Comparison of ENCODE assay signal across 28 mouse cellular contexts in genomic region chr6:40428696-40429095, GRCm38 (mm10). TPM values are rescaled to one million over a fixed set of nuclear protein-coding genes. Genes with fewer than 3 reads are reported as not detected.
DNase-seq lines count a peak whose midpoint lies in the region; ATAC-seq lines count a peak whose summit lies in the region.
"Had no signal": no experiment of that assay in that cellular context is flagged by ENCODE, and none has a peak within 500 bp of the region (broad histone marks: within the 10 kb centered on the region; RNA-seq: fewer than 3 reads in every experiment).

No protein-coding gene starts in this region.

- no peaks in the 10 kb centered on the region for H3K27me3 ChIP-seq in hindbrain, embryonic 13.5 days
- H3K27me3 ChIP-seq in hindbrain, embryonic 14.5 days (ENCODE audit: control insufficient read depth, insufficient read depth, low read length) = no peaks in the 10 kb centered on the region
- H3K27me3 ChIP-seq in intestine, embryonic 15.5 days (replicated peaks) = no peaks in the 10 kb centered on the region
- H3K27me3 ChIP-seq: embryonic facial prominence, embryonic 15.5 days; lung, embryonic 15.5 days; midbrain, embryonic 15.5 days; neural tube, embryonic 13.5 days; stomach, embryonic 15.5 days had no signal

- H3K4me2 ChIP-seq in hindbrain, embryonic 13.5 days = no peak overlapping the region
- no peak overlapping the region for H3K4me2 ChIP-seq in hindbrain, embryonic 14.5 days (replicated peaks)
- H3K4me2 ChIP-seq in intestine, embryonic 15.5 days (replicated peaks) = no peak overlapping the region
- H3K4me2 ChIP-seq: embryonic facial prominence, embryonic 15.5 days; heart, embryonic 11.5 days; liver, embryonic 15.5 days; lung, embryonic 15.5 days; midbrain, embryonic 15.5 days; neural tube, embryonic 13.5 days; stomach, embryonic 15.5 days had no signal

- no peak overlapping the region for H3K4me3 ChIP-seq in hindbrain, embryonic 13.5 days
- H3K4me3 ChIP-seq in hindbrain, embryonic 14.5 days (replicated peaks; ENCODE audit: low read length) = no peak overlapping the region
- no peak overlapping the region for H3K4me3 ChIP-seq in intestine, embryonic 15.5 days (replicated peaks)
- H3K4me3 ChIP-seq: embryonic facial prominence, embryonic 10.5 days; embryonic facial prominence, embryonic 15.5 days; liver, embryonic 15.5 days; lung, embryonic 15.5 days; midbrain, embryonic 10.5 days; midbrain, embryonic 15.5 days; myocyte; neural tube, embryonic 13.5 days; stomach, embryonic 15.5 days had no signal

- no peak for ATAC-seq in hindbrain, embryonic 13.5 days (ENCODE audit: low FRiP score)
- ATAC-seq in hindbrain, embryonic 14.5 days (ENCODE audit: low FRiP score) = no peak
- ATAC-seq in intestine, embryonic 15.5 days = no peak
- ATAC-seq: CD4-positive, CD25-positive, alpha-beta regulatory T cell, adult 4 months; midbrain, embryonic 15.5 days had no signal

- H3K36me3 ChIP-seq in hindbrain, embryonic 13.5 days = no peaks in the 10 kb centered on the region
- no peaks in the 10 kb centered on the region for H3K36me3 ChIP-seq in hindbrain, embryonic 14.5 days (replicated peaks; ENCODE audit: control insufficient read depth, insufficient read depth)
- H3K36me3 ChIP-seq in intestine, embryonic 15.5 days = no peaks in the 10 kb centered on the region
- H3K36me3 ChIP-seq: embryonic facial prominence, embryonic 10.5 days; embryonic facial prominence, embryonic 15.5 days; liver, embryonic 15.5 days; lung, embryonic 15.5 days; midbrain, embryonic 10.5 days; midbrain, embryonic 15.5 days; neural tube, embryonic 13.5 days; stomach, embryonic 15.5 days had no signal

- WGBS in hindbrain, embryonic 13.5 days = 70% methylated on average over 3 of the region's 3 CpGs
- 69% methylated on average over 3 of the region's 3 CpGs for WGBS in hindbrain, embryonic 14.5 days
- 67% methylated on average over 3 of the region's 3 CpGs for WGBS in intestine, embryonic 15.5 days

- H3K27ac ChIP-seq in hindbrain, embryonic 13.5 days = peak overlapping the region; percentile 23; the same call in 1 of the 2 replicates
- no peak overlapping the region for H3K27ac ChIP-seq in hindbrain, embryonic 14.5 days
- no peak overlapping the region for H3K27ac ChIP-seq in intestine, embryonic 15.5 days
- H3K27ac ChIP-seq: embryonic facial prominence, embryonic 10.5 days; embryonic facial prominence, embryonic 15.5 days; liver, embryonic 15.5 days; lung, embryonic 15.5 days; midbrain, embryonic 10.5 days; midbrain, embryonic 15.5 days; neural tube, embryonic 13.5 days had no signal

- peaks cover 39% of the 10 kb centered on the region for H3K4me1 ChIP-seq in hindbrain, embryonic 13.5 days (replicated peaks)
- H3K4me1 ChIP-seq in hindbrain, embryonic 14.5 days (replicated peaks; ENCODE audit: control insufficient read depth, insufficient read depth, low read length) = peaks cover 21% of the 10 kb centered on the region
- no peaks in the 10 kb centered on the region for H3K4me1 ChIP-seq in intestine, embryonic 15.5 days (replicated peaks)
- H3K4me1 ChIP-seq: embryonic facial prominence, embryonic 10.5 days had no signal

- H3K9ac ChIP-seq in hindbrain, embryonic 13.5 days = no peak overlapping the region
- H3K9ac ChIP-seq in hindbrain, embryonic 14.5 days = no peak overlapping the region
- no peak overlapping the region for H3K9ac ChIP-seq in intestine, embryonic 15.5 days
- H3K9ac ChIP-seq: embryonic facial prominence, embryonic 15.5 days; liver, embryonic 15.5 days; lung, embryonic 15.5 days; midbrain, embryonic 15.5 days; neural tube, embryonic 13.5 days; stomach, embryonic 15.5 days had no signal

- no peaks in the 10 kb centered on the region for H3K9me3 ChIP-seq in hindbrain, embryonic 13.5 days
- no peaks in the 10 kb centered on the region for H3K9me3 ChIP-seq in hindbrain, embryonic 14.5 days (ENCODE audit: control insufficient read depth, low read length)
- no peaks in the 10 kb centered on the region for H3K9me3 ChIP-seq in intestine, embryonic 15.5 days
- H3K9me3 ChIP-seq: embryonic facial prominence, embryonic 10.5 days; embryonic facial prominence, embryonic 15.5 days; liver, embryonic 15.5 days; lung, embryonic 15.5 days; midbrain, embryonic 10.5 days; midbrain, embryonic 15.5 days; neural tube, embryonic 13.5 days; stomach, embryonic 15.5 days had no signal

- peak; percentile 85 for DNase-seq in cerebellum, adult 9-10 months
- no peak for DNase-seq in cerebellum, postnatal 4 days (ENCODE audit: low spot score in 2 of 2)
- DNase-seq in hindbrain, embryonic 14.5 days (ENCODE audit: low spot score) = no peak
- DNase-seq in brain, adult 2 months (ENCODE audit: low read depth, low spot score) = peak; percentile 79
- DNase-seq in cerebellum, adult 9-11 months = peak; percentile 67
- DNase-seq in kidney, postnatal 14 days = no peak
- DNase-seq: adrenal gland, postnatal 14 days; gastrocnemius, postnatal 25 days; heart, adult 18-20 months; heart, postnatal 4 days; kidney, adult 11 months; kidney, postnatal 25 days had no signal

RNA-seq across cellular contexts. Expression of gene E330009J07Rik, which starts 7.2 kb away (rescaled TPM):
- polyA plus RNA-seq in hindbrain, embryonic 13.5 days (2015; fragmentation: Nextera tagmentation; extraction: Ambion mirVana) = 14.4 and 19.1 TPM in 2 replicates
- 19.9 and 23.2 TPM in 2 replicates for polyA plus RNA-seq in hindbrain, embryonic 14.5 days (2014; fragmentation: Nextera tagmentation; extraction: Ambion mirVana)
- 8.8 and 9.5 TPM in 2 replicates for polyA plus RNA-seq in intestine, embryonic 15.5 days (2015; fragmentation: Nextera tagmentation; extraction: Ambion mirVana)

RNA-seq across cellular contexts. Expression of gene Wee2, which starts 10.2 kb away (rescaled TPM):
- 0.18 and 0.25 TPM in 2 replicates for polyA plus RNA-seq in hindbrain, embryonic 13.5 days (2015; fragmentation: Nextera tagmentation; extraction: Ambion mirVana)
- 0.13 and 0.17 TPM in 2 replicates for polyA plus RNA-seq in hindbrain, embryonic 14.5 days (2014; fragmentation: Nextera tagmentation; extraction: Ambion mirVana)
- polyA plus RNA-seq in intestine, embryonic 15.5 days (2015; fragmentation: Nextera tagmentation; extraction: Ambion mirVana) = 0.05 and 0.14 TPM in 2 replicates
- polyA plus RNA-seq: CD4-positive, CD25-positive, alpha-beta regulatory T cell, adult 4 months; embryonic facial prominence, embryonic 10.5 days; embryonic facial prominence, embryonic 15.5 days; heart, embryonic 11.5 days; heart, embryonic 16.5 days; liver, adult 2 months; liver, embryonic 15.5 days; lung, embryonic 15.5 days; midbrain, embryonic 10.5 days; myocyte; small intestine, adult 2 months had no signal

RNA-seq across cellular contexts. Expression of gene Ssbp1, which starts 42.5 kb away (rescaled TPM):
- polyA plus RNA-seq in hindbrain, embryonic 13.5 days (2015; fragmentation: Nextera tagmentation; extraction: Ambion mirVana) = 126 and 132 TPM in 2 replicates
- 78.7 and 85.7 TPM in 2 replicates for polyA plus RNA-seq in hindbrain, embryonic 14.5 days (2014; fragmentation: Nextera tagmentation; extraction: Ambion mirVana)
- 157 and 160 TPM in 2 replicates for polyA plus RNA-seq in intestine, embryonic 15.5 days (2015; fragmentation: Nextera tagmentation; extraction: Ambion mirVana)

Comparison
In these comparisons a context has a peak if more than half of its experiments do, and no peak if none do; other contexts are left out.
1. DNase-seq: peak in cerebellum, adult 9-10 months (single experiment), brain, adult 2 months (single experiment) and cerebellum, adult 9-11 months (single experiment); none in cerebellum, postnatal 4 days (0 of 2), hindbrain, embryonic 14.5 days (single experiment) and kidney, postnatal 14 days (single experiment).